Mouse (Mus musculus): ENCODE results near the gene Gm27179. TPM values are rescaled to one million over a fixed set of nuclear protein-coding genes. Genes with fewer than 3 reads are reported as not detected.
"Not testable (repeated sequence)": the region's sequence is repeated elsewhere in the genome, so short reads cannot be mapped to it uniquely, and the experiment has no call there.

Gm27179 gene
- polyA plus RNA-seq, 1 experiment: not detected

GRCm38 (mm10) chr14:69496259-69496658 lies 16.1 kb downstream of the Gm27179 start:
- not testable (repeated sequence) for H3K9me3 ChIP-seq; H3K27me3 ChIP-seq (replicated peaks); H3K36me3 ChIP-seq (replicated peaks; ENCODE audit: low read length); H3K4me3 ChIP-seq (replicated peaks); H3K4me1 ChIP-seq

GRCm38 (mm10) chr14:69494946-69495345 lies 17.4 kb downstream of the Gm27179 start:
- H3K4me1 ChIP-seq; H3K4me3 ChIP-seq (replicated peaks); H3K36me3 ChIP-seq (replicated peaks; ENCODE audit: low read length); H3K9me3 ChIP-seq; H3K27me3 ChIP-seq (replicated peaks): not testable (repeated sequence)

- not testable (repeated sequence) for H3K4me3 ChIP-seq (replicated peaks); H3K9me3 ChIP-seq
These were observed 17.8 kb downstream of the Gm27179 start for GRCm38 (mm10) chr14:69494522-69494921.

GRCm38 (mm10) chr14:69488001-69488400 lies 24.3 kb downstream of the Gm27179 start:
- not testable (repeated sequence) for H3K36me3 ChIP-seq (replicated peaks; ENCODE audit: low read length); H3K27me3 ChIP-seq (replicated peaks); H3K4me3 ChIP-seq (replicated peaks); H3K4me1 ChIP-seq; H3K9me3 ChIP-seq

More at GRCm38 (mm10) chr14:69494522-69494921, 17.8 kb downstream of the Gm27179 start:
- H3K36me3 ChIP-seq (replicated peaks; ENCODE audit: low read length); H3K27me3 ChIP-seq (replicated peaks); H3K4me1 ChIP-seq: not testable (repeated sequence)

- H3K9me3 ChIP-seq; H3K36me3 ChIP-seq (replicated peaks; ENCODE audit: low read length); H3K27me3 ChIP-seq (replicated peaks); H3K4me1 ChIP-seq; H3K4me3 ChIP-seq (replicated peaks): not testable (repeated sequence)
These were observed 26.7 kb downstream of the Gm27179 start for GRCm38 (mm10) chr14:69485466-69486135.

- not testable (repeated sequence) for H3K27me3 ChIP-seq (replicated peaks); H3K4me1 ChIP-seq; H3K9me3 ChIP-seq; H3K36me3 ChIP-seq (replicated peaks; ENCODE audit: low read length); H3K4me3 ChIP-seq (replicated peaks)
These were observed 38.3 kb downstream of the Gm27179 start for GRCm38 (mm10) chr14:69473941-69474646.

GRCm38 (mm10) chr14:69473322-69473721 lies 39.0 kb downstream of the Gm27179 start:
- H3K27me3 ChIP-seq (replicated peaks); H3K36me3 ChIP-seq (replicated peaks; ENCODE audit: low read length); H3K9me3 ChIP-seq: not testable (repeated sequence)

GRCm38 (mm10) chr14:69470122-69470708 lies 42.1 kb downstream of the Gm27179 start:
- not testable (repeated sequence) for H3K36me3 ChIP-seq (replicated peaks; ENCODE audit: low read length); H3K4me3 ChIP-seq (replicated peaks); H3K9me3 ChIP-seq; H3K27me3 ChIP-seq (replicated peaks); H3K4me1 ChIP-seq

More at GRCm38 (mm10) chr14:69473322-69473721, 39.0 kb downstream of the Gm27179 start:
- not testable (repeated sequence) for H3K4me1 ChIP-seq; H3K4me3 ChIP-seq (replicated peaks)

- H3K27me3 ChIP-seq (replicated peaks); H3K9me3 ChIP-seq; H3K4me3 ChIP-seq (replicated peaks); H3K4me1 ChIP-seq; H3K36me3 ChIP-seq (replicated peaks; ENCODE audit: low read length): not testable (repeated sequence)
These were observed 44.6 kb downstream of the Gm27179 start for GRCm38 (mm10) chr14:69467612-69468366.

- H3K36me3 ChIP-seq (replicated peaks; ENCODE audit: low read length); H3K4me3 ChIP-seq (replicated peaks); H3K4me1 ChIP-seq; H3K9me3 ChIP-seq; H3K27me3 ChIP-seq (replicated peaks): not testable (repeated sequence)
These were observed 47.9 kb downstream of the Gm27179 start for GRCm38 (mm10) chr14:69464465-69464864.

Other genes starting within 250 kb of the Gm27179 start
- not detected in 2 replicates for gene Synb, start 218.2 kb downstream of the Gm27179 start, polyA plus RNA-seq (2012; ENCODE audit: insufficient read depth, low replicate concordance)
- gene Gm16867, start 9.2 kb downstream of the Gm27179 start, polyA plus RNA-seq (2012; ENCODE audit: insufficient read depth, low replicate concordance): not detected in 2 replicates
- gene Entpd4b, start 42.9 kb upstream of the Gm27179 start, polyA plus RNA-seq (2012; ENCODE audit: insufficient read depth, low replicate concordance): 2.0 and 4.1 TPM in 2 replicates

All from megakaryocyte, embryonic 14.5 days (primary cell).